Mouse (Mus musculus): ENCODE measurements around the gene 9430007A20Rik. TPM values are rescaled to one million over a fixed set of nuclear protein-coding genes. Genes with fewer than 3 reads are reported as not detected.

9430007A20Rik gene
- polyA plus RNA-seq, 1 experiment from 2014 or later = not detected

DNA sequence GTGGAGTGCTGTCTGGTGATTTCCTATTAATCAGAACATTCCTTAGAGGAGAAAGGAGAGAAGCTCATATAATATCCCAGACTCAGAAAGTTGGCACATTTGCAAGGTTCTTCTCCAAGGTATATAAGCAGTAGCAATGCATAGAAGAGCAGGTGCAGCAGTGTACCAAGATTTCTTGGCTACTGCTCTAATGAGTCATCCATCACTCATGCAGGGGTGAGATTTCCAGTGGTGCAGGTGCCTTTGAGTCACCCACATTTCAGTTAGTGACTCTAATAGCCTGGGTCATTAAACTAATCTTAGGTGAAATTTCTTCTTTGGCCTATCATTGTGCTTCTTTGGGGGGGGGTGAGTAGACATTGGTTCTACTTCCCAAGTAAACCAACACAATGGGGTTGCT, 48.1 kb downstream of the 9430007A20Rik start:
- Histone ChIP-seq H3K27ac (ENCODE audit: low read depth, low read length) (no peak overlapping the region), H3K9ac (ENCODE audit: low read depth, low read length) (no peak overlapping the region), H3K4me3 (ENCODE audit: low read depth, low read length) (no peak overlapping the region), H3K9me3 (ENCODE audit: control insufficient read depth, low read length) (no peaks in the 10 kb centered on the region), H3K4me1 (replicated peaks; ENCODE audit: control insufficient read depth, insufficient read depth, low read length) (no peaks in the 10 kb centered on the region), H3K27me3 (replicated peaks; ENCODE audit: control insufficient read depth, insufficient read depth, low read length) (no peaks in the 10 kb centered on the region), H3K4me2 (no peak overlapping the region), H3K36me3 (ENCODE audit: control insufficient read depth, insufficient read depth, low read length) (no peaks in the 10 kb centered on the region)
- DNase-seq (ENCODE audit: low spot score) = no peak
- no peak for ATAC-seq (replicated peaks; ENCODE audit: low FRiP score)

Other genes starting within 250 kb of the 9430007A20Rik start
- gene Pramel5, start 239.3 kb upstream of the 9430007A20Rik start, polyA plus RNA-seq (2014; fragmentation: Nextera tagmentation; extraction: Ambion mirVana) = not detected in 2 replicates
- not detected in 2 replicates for gene Gm13128, start 189.6 kb upstream of the 9430007A20Rik start, polyA plus RNA-seq (2014; fragmentation: Nextera tagmentation; extraction: Ambion mirVana)
- not detected in 2 replicates for gene Gm13119, start 161.9 kb upstream of the 9430007A20Rik start, polyA plus RNA-seq (2014; fragmentation: Nextera tagmentation; extraction: Ambion mirVana)
- not detected in 2 replicates for gene Pramef20, start 141.9 kb upstream of the 9430007A20Rik start, polyA plus RNA-seq (2014; fragmentation: Nextera tagmentation; extraction: Ambion mirVana)
- gene Pramef12, start 111.4 kb upstream of the 9430007A20Rik start, polyA plus RNA-seq (2014; fragmentation: Nextera tagmentation; extraction: Ambion mirVana) = 0.09 TPM in 1 of 2 replicates, not detected in the other
- gene 1700012P22Rik, start 81.0 kb upstream of the 9430007A20Rik start, polyA plus RNA-seq (2014; fragmentation: Nextera tagmentation; extraction: Ambion mirVana) = not detected in 2 replicates
- not detected in 2 replicates for gene Gm9944, start 66.5 kb upstream of the 9430007A20Rik start, polyA plus RNA-seq (2014; fragmentation: Nextera tagmentation; extraction: Ambion mirVana)
- gene Aadacl3, start 56.1 kb upstream of the 9430007A20Rik start, polyA plus RNA-seq (2014; fragmentation: Nextera tagmentation; extraction: Ambion mirVana) = not detected in 2 replicates
- gene Gm13124, start 45.3 kb downstream of the 9430007A20Rik start, polyA plus RNA-seq (2014; fragmentation: Nextera tagmentation; extraction: Ambion mirVana) = not detected in 2 replicates
- not detected in 2 replicates for gene Aadacl4, start 93.9 kb downstream of the 9430007A20Rik start, polyA plus RNA-seq (2014; fragmentation: Nextera tagmentation; extraction: Ambion mirVana)
- gene Gm436, start 166.5 kb downstream of the 9430007A20Rik start, polyA plus RNA-seq (2014; fragmentation: Nextera tagmentation; extraction: Ambion mirVana) = not detected in 2 replicates
- gene Gm13178, start 201.6 kb downstream of the 9430007A20Rik start, polyA plus RNA-seq (2014; fragmentation: Nextera tagmentation; extraction: Ambion mirVana) = not detected in 2 replicates